Mouse (Mus musculus): ENCODE measurements around the gene Ifitm3. TPM values are rescaled to one million over a fixed set of nuclear protein-coding genes. Genes with fewer than 3 reads are reported as not detected.

Gene Ifitm3
- 56.5 and 68.6 TPM in 2 replicates for polyA plus RNA-seq (2016; fragmentation: Nextera tagmentation; extraction: Ambion mirVana)

DNA sequence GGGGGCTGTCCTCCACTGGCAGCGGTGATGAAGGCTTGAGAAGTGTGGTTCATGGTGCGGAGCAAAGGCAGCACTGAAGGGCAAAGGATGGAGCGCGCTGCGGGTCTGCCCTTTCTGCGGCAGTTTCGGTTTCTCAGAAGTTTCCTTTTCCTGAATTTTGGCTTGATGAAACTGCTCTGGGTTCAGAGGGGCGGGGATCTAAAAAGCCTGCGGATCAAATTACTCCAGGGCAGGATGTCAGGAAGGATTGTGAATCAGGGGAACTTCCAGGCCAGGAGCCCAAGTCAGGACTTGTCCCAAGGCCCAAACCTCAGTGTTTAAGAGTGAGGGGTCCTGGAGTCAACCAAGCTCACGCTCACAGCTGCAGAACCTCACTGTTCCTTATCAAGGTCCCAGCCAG lies at the start of gene Ifitm3:
Gene Ifitm3, minus strand, starts transcription at position 178 of the 400 bp plus-strand sequence.
- Histone ChIP-seq H3K9me3 (no peaks in the 10 kb centered on the region), H3K36me3 (no peaks in the 10 kb centered on the region), H3K9ac (replicated peaks) (peak within 1 kb of the TSS; percentile 67), H3K4me3 (replicated peaks) (peak within 1 kb of the TSS; percentile 44), H3K4me2 (peak within 1 kb of the TSS; percentile 64), H3K27ac (peak within 1 kb of the TSS; percentile 84), H3K4me1 (replicated peaks) (peaks cover 32% of the 10 kb centered on the region), H3K27me3 (no peaks in the 10 kb centered on the region)
- WGBS: 2% methylated on average over 10 of the region's 10 CpGs
- ATAC-seq (ENCODE audit: insufficient number of reproducible peaks, insufficient read depth, low FRiP score, low TSS enrichment, low read depth): peak; percentile 64; the same call in 1 of the 2 replicates

DNA sequence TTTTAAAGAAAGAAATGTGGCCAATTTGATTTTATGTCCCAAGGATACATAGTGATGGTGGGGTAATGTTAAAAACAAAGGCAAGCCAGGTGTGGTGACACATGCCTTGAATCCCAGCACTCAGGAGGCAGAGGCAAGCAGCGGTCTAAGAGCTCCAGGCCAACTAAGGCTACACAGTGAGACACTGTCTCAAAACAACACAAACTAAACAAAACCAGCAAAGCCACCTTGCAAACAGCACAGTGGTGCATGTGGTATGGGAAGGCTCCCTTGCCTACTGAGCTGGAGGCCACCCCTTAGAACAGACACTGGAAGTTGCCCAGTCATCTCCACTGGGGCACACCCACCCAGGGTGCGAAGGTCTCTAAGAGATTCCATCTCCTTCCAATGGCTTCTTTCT lies 49.4 kb upstream of the Ifitm3 start:
- no peak overlapping the region for H3K27ac ChIP-seq
- H3K4me1 ChIP-seq (replicated peaks): peaks cover 15% of the 10 kb centered on the region
- H3K36me3 ChIP-seq: peaks cover 15% of the 10 kb centered on the region
- no peaks in the 10 kb centered on the region for H3K9me3 ChIP-seq
- peak overlapping the region; percentile 94 for H3K9ac ChIP-seq (replicated peaks)
- ATAC-seq (ENCODE audit: insufficient number of reproducible peaks, insufficient read depth, low FRiP score, low TSS enrichment, low read depth): no peak
- WGBS: 83% methylated on average over 2 of the region's 2 CpGs
- H3K27me3 ChIP-seq: no peaks in the 10 kb centered on the region
- H3K4me2 ChIP-seq: peak overlapping the region; percentile 93
- H3K4me3 ChIP-seq (replicated peaks): peak overlapping the region; percentile 85

DNA sequence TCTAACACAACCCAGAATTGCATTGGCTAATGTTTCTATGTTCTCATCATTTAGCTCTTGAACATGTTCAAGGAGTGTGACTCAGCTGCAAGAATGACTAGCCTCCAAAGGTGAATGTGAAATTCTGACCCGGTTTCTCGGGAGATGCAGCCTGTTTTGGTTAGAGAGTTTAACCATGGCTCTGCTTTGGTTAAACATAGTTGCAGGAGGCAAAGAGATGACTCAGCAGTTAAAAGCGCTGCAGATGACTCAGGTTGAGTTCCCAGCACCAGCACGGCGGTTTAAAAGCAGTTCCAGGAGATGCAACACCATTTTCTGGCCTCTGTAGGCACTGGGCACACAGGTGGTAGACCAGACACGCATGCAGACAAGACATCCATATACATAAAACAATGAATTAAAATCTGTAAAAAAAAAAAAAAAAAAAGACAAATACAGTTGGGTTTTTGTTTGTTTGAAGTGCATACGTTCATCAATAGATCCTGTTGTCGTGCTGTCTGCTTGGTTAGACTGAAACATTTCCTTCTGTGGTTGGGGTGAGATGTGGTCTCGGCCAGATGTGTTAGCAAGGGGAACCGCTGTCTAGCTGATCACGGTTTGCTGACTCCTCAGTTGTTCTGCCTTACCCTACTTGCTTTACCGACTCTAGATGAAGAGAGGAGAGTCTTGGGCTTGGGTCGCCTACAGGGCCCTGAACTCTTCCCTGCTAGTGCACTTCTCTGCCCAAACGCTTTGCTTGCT lies 48.2 kb upstream of the Ifitm3 start:
- WGBS: 90% methylated on average over 14 of the region's 14 CpGs
- no peak for ATAC-seq (ENCODE audit: insufficient number of reproducible peaks, insufficient read depth, low FRiP score, low TSS enrichment, low read depth)
- Histone ChIP-seq H3K27ac (no peak overlapping the region), H3K27me3 (no peaks in the 10 kb centered on the region), H3K4me1 (replicated peaks) (peaks cover 15% of the 10 kb centered on the region), H3K4me3 (replicated peaks) (no peak overlapping the region), H3K9ac (replicated peaks) (no peak overlapping the region), H3K9me3 (no peaks in the 10 kb centered on the region), H3K4me2 (no peak overlapping the region), H3K36me3 (peaks cover 3% of the 10 kb centered on the region; the same call in 1 of the 2 replicates)

DNA sequence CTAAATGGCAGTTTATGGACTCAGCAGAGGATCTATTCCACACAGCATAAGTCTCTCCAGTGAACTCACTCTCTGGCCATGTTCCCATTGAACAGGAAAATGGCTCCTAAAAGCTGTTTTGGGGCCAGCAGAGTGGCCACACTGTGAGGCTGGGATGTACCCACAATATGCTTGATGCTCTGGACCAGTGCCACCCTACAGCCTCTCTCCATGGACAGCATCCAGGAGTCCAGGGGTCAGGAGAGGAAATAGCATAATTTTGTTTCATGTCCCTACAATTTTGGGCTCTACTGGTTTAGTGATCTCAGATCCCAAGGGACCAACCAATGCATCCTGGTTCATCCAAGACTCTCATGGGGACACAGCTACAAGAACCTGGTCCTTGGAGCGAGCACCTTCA lies 47.0 kb upstream of the Ifitm3 start:
- Histone ChIP-seq H3K4me3 (replicated peaks) (no peak overlapping the region), H3K4me1 (replicated peaks) (peaks cover 15% of the 10 kb centered on the region), H3K36me3 (no peaks in the 10 kb centered on the region), H3K4me2 (no peak overlapping the region), H3K9ac (replicated peaks) (no peak overlapping the region), H3K27me3 (no peaks in the 10 kb centered on the region), H3K27ac (no peak overlapping the region), H3K9me3 (no peaks in the 10 kb centered on the region)
- WGBS: 97% methylated on average over 1 of the region's 1 CpGs
- ATAC-seq (ENCODE audit: insufficient number of reproducible peaks, insufficient read depth, low FRiP score, low TSS enrichment, low read depth): no peak

DNA sequence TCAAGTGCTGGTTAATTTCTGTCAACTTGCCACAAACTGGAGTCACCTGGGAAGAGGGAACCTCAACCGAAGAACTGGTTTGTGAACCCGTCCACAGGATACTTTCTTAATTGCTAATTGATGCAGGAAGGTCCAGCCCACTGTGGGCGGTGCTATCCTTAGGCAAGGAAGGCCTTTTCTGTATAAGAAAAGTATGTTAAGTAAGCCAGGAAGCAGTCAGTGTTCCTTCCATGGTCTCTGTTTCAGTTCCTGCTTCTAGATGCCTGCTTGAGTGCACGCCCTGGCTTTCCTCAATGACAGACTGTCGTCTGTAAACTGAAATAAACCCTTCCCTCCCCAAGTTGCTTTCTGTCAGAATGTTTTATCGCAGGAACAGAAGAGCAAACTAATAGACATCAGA lies 46.4 kb upstream of the Ifitm3 start:
- no peak for ATAC-seq (ENCODE audit: insufficient number of reproducible peaks, insufficient read depth, low FRiP score, low TSS enrichment, low read depth)
- Histone ChIP-seq H3K27ac (no peak overlapping the region), H3K9me3 (no peaks in the 10 kb centered on the region), H3K36me3 (no peaks in the 10 kb centered on the region), H3K27me3 (no peaks in the 10 kb centered on the region), H3K9ac (replicated peaks) (no peak overlapping the region), H3K4me1 (replicated peaks) (peaks cover 12% of the 10 kb centered on the region), H3K4me2 (no peak overlapping the region), H3K4me3 (replicated peaks) (no peak overlapping the region)
- WGBS: 88% methylated on average over 6 of the region's 6 CpGs

DNA sequence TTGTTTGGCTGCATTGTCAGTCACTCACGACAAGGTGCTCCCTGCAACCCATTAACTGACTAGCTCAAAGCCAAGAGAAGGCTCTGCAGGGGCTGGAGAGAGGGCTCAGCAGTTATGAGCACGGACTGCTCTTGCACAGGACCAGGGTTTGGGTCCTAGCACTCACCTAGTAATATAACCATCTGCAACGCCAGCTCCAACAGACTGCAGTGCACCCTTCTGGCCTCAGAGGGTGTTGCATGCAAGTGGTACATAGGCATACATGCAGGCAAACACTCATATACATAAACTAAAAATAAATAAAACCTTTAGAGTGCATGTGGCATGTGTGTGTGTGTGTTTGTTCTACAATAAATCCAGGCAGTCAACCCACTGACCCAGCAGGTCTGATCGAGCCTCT lies 45.2 kb upstream of the Ifitm3 start:
- H3K4me2 ChIP-seq: no peak overlapping the region
- WGBS: 80% methylated on average over 4 of the region's 4 CpGs
- H3K9me3 ChIP-seq: no peaks in the 10 kb centered on the region
- H3K27ac ChIP-seq: no peak overlapping the region
- H3K9ac ChIP-seq (replicated peaks): no peak overlapping the region
- peaks cover 7% of the 10 kb centered on the region for H3K4me1 ChIP-seq (replicated peaks)
- no peak overlapping the region for H3K4me3 ChIP-seq (replicated peaks)
- no peaks in the 10 kb centered on the region for H3K27me3 ChIP-seq
- no peaks in the 10 kb centered on the region for H3K36me3 ChIP-seq
- ATAC-seq (ENCODE audit: insufficient number of reproducible peaks, insufficient read depth, low FRiP score, low TSS enrichment, low read depth): no peak

DNA sequence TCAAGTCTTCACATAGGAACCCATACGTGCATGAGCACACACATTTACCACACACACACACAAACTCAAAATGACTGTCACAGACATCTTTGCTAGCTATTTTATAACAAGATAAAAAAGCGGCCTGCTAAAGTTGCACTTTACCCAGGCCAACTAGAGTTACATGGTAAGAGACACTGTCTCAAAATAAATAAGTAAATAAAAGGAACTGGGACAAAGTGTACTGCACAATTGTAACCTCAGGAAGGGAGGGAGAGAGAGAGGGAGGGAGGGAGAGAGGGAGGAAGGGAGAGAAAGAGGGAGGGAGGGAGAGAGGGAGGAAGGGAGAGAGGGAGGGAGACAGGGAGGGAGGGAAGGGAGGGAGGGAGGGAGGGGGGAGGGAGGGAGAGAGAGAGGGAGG lies 41.9 kb upstream of the Ifitm3 start:
- Histone ChIP-seq H3K9me3 (no peaks in the 10 kb centered on the region), H3K4me1 (replicated peaks) (peaks cover 11% of the 10 kb centered on the region), H3K27me3 (no peaks in the 10 kb centered on the region), H3K4me3 (replicated peaks) (no peak overlapping the region), H3K4me2 (no peak overlapping the region), H3K9ac (replicated peaks) (no peak overlapping the region), H3K36me3 (no peaks in the 10 kb centered on the region), H3K27ac (no peak overlapping the region)
- no peak for ATAC-seq (ENCODE audit: insufficient number of reproducible peaks, insufficient read depth, low FRiP score, low TSS enrichment, low read depth)
- WGBS: 88% methylated on average over 2 of the region's 2 CpGs

DNA sequence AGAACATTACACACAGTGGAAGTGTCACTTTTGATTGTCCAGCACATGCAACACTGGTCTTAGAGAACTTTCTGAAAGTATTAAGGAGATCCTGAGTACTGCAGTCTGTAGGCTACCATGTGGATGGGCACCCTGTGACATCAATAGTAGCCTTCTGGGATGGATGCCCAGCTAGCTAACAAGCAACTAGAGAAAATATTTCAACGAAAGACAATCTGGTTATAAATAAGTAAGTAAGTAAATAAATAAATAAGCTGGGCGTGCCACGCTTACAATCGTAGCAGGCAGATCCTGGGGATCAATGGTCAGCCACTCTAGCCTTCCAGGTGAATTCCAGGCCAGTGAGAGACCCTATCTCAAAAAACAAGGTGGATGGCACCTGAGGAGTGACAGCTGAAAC lies 41.4 kb upstream of the Ifitm3 start:
- no peak for ATAC-seq (ENCODE audit: insufficient number of reproducible peaks, insufficient read depth, low FRiP score, low TSS enrichment, low read depth)
- WGBS: 86% methylated on average over 4 of the region's 4 CpGs
- Histone ChIP-seq H3K4me1 (replicated peaks) (peaks cover 15% of the 10 kb centered on the region), H3K27me3 (no peaks in the 10 kb centered on the region), H3K4me2 (no peak overlapping the region), H3K4me3 (replicated peaks) (no peak overlapping the region), H3K9ac (replicated peaks) (no peak overlapping the region), H3K27ac (no peak overlapping the region), H3K9me3 (no peaks in the 10 kb centered on the region), H3K36me3 (no peaks in the 10 kb centered on the region)

DNA sequence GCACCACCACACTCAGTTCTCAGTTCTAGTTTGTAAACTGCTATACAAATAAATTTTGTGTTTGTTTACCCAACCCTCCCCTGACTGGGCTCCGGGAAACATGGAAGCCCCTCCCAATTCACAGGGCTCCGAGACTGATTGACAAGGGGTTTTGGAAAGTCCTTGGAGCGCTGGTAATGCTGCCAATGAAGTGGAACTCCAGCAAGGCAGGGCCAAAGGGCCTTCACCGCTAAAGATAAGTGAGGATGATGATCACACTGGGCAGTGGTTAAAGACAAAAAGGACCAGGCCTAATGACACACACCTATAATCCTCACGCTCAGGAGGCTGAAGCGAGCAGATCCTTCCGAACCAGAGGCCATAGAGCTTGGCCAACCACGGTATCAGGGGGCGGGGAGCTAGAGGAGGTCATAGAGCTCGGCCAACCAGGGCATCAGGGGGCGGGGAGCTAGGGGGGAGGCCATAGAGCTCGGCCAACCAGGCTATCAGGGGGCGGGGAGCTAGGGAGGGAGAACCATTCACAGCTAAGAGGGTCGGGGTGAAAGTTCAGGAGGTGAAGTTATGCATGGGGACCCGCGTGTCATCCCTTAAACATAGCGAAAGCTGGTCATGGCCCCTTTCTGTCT lies 40.6 kb upstream of the Ifitm3 start:
- Histone ChIP-seq H3K9ac (replicated peaks) (no peak overlapping the region), H3K4me3 (replicated peaks) (no peak overlapping the region), H3K9me3 (no peaks in the 10 kb centered on the region), H3K27ac (no peak overlapping the region), H3K36me3 (no peaks in the 10 kb centered on the region), H3K4me2 (no peak overlapping the region), H3K27me3 (no peaks in the 10 kb centered on the region), H3K4me1 (replicated peaks) (peaks cover 21% of the 10 kb centered on the region)
- WGBS: 67% methylated on average over 17 of the region's 17 CpGs
- no peak for ATAC-seq (ENCODE audit: insufficient number of reproducible peaks, insufficient read depth, low FRiP score, low TSS enrichment, low read depth)

DNA sequence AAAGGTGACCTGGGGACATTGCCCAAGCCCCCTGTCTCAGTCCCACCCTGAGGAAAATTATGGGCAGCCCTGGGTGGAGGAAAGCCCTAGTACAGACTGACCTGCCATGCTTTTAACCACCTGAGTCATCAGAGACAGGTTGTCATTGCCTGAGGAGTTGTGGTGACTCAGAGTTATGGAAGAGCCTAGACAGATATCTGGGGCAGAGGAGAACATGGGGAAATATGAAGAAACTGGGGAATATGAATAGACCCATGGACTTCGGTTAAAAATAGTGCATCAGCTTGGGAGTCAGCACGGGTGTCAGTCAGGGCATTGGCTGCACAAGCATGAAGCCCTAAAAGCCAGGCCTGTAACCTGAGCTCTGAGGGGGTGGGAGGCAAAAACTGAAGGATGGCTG lies 38.8 kb upstream of the Ifitm3 start:
- Histone ChIP-seq H3K27ac (no peak overlapping the region), H3K4me1 (replicated peaks) (peaks cover 21% of the 10 kb centered on the region)
- no peak for ATAC-seq (ENCODE audit: insufficient number of reproducible peaks, insufficient read depth, low FRiP score, low TSS enrichment, low read depth)

DNA sequence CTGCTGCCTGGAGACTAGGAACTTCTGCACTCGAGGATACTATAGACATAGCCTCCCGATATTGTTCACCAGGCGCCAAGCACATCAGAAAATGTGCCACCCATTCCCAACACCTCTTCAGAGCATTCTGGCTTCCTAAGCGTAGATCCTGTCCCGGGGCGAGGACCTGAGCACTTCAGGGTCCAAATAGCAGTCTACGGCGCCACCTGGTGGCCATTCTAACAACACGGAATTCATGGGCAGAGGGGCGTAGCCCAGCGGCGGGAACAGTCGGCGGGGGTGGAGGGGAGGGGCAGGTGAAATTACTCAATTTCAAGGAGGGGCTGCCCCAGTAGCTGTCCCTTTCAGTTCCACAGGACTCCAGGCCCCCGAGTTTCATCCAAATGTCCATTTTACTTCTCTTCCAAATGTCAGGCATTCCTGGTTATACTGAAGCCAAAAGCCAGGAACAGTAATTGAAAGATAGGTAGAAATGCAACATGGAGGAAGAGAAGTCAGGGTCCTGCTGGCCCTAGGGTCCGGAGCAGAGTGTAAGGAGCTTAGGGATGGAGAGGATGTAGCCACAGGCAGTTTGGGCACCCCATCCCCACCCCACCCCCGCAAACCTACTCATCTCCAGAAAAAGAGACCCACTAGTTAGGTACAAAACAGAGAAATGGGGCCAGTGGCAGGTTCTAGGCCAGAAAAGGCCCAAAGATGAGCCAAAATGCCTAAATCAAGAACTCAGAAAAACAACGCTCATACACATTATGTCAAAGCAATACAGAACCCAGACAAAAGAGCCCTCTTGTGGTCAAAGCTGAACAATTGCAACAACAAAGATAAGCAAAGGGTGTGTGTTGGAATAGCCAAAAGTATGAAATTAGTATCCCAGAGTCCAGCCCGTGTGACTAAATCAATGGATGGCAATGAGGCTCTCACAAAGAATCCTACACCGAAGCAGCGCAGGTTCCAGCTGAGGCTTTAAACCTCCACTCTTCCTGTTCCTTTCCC lies 38.0 kb upstream of the Ifitm3 start:
- 9% methylated on average over 21 of the region's 21 CpGs for WGBS
- ATAC-seq (ENCODE audit: insufficient number of reproducible peaks, insufficient read depth, low FRiP score, low TSS enrichment, low read depth): peak; percentile 74
- Histone ChIP-seq H3K4me1 (replicated peaks) (peaks cover 21% of the 10 kb centered on the region), H3K9me3 (no peaks in the 10 kb centered on the region), H3K27ac (peak overlapping the region; percentile 77), H3K4me2 (peak overlapping the region; percentile 74), H3K9ac (replicated peaks) (peak overlapping the region; percentile 60), H3K4me3 (replicated peaks) (peak overlapping the region; percentile 31), H3K36me3 (no peaks in the 10 kb centered on the region), H3K27me3 (no peaks in the 10 kb centered on the region)

More for the DNA sequence above, 38.8 kb upstream of the Ifitm3 start:
- no peak overlapping the region for H3K9ac ChIP-seq (replicated peaks)
- no peaks in the 10 kb centered on the region for H3K9me3 ChIP-seq
- 78% methylated on average over 2 of the region's 2 CpGs for WGBS
- H3K4me2 ChIP-seq: no peak overlapping the region
- H3K36me3 ChIP-seq: no peaks in the 10 kb centered on the region
- H3K27me3 ChIP-seq: no peaks in the 10 kb centered on the region
- no peak overlapping the region for H3K4me3 ChIP-seq (replicated peaks)
